Mouse (Mus musculus): ENCODE data around the gene Cib1.

DNA sequence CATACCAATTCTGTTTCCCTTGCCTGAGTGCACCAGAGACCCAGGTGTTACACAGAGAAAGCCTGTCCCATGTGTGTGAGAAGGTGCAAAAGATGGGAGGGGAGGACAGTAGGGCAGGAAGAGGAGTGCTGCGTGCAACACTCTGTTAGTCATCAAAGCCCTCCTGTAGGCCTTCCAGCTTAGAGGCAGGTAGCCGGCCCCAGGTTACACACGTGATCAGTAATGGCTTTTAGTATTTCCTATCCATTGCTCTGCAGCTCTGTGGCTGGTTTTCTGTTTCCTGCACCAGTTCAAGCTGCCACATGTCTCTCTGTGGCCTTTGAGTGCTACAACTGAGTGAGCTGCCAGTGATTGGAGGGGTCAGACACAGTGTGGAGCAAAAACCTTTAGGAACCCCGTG lies 28.3 kb downstream of the Cib1 start:
- no peak for TF ChIP-seq GATA1 (IDR thresholded peaks at IDR 0.05; ENCODE audit: borderline replicate concordance, low read length)
- no peak for TF ChIP-seq FLI1 (IDR thresholded peaks at IDR 0.05; ENCODE audit: low read length)

Measured in megakaryocyte, embryonic 14.5 days (primary cell).